In the genomic region with DNA sequence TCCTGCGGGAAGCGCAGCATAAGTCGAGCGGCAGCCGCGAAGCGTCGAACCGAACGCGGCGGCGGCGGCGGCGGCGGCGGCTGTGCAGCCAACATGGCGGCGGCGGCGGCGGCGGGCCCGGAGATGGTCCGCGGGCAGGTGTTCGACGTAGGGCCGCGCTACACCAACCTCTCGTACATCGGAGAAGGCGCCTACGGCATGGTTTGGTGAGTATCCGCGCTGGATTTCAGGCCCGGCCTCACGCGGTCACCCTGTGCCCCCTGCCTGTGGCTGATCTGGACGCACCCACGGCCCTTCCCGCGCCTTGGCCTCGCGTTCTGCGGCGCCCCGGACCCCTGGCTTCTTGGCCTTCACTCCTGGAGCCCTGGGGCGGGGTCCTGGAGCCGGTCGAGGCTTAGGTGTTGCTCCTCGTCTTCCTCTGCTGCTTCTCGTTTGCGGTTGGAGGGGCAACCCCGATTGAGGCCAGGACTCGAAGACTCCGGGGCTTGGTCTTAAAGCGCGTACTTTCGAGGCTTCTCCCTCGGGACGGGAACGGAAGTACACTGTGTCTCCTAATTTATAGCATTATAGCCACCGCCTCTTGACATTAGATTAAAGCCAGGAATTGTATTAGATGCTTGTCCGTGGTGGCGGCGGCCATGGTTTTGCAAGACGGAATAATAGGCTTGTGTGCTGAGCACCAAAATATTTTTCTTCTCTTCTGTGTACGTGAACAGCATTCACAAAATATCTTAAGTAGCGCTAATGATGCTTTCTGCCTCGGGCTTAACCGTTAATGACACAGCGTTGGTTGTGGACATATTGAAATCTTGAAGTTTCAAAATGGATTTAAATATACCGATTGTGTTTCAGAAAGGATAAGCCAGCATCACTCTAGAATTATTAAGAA, we compare ENCODE assay signal across 8 mouse cellular contexts. TPM values are rescaled to one million over a fixed set of nuclear protein-coding genes. Genes with fewer than 3 reads are reported as not detected.
DNase-seq lines count a peak whose midpoint lies in the region; ATAC-seq lines count a peak whose summit lies in the region.

No protein-coding gene starts in this region.

- H3K4me3 ChIP-seq in forebrain, embryonic 12.5 days (replicated peaks): peak overlapping the region; percentile 97
- H3K4me3 ChIP-seq in hindbrain, embryonic 10.5 days: peak overlapping the region; percentile 91
- H3K4me3 ChIP-seq in stomach, embryonic 16.5 days (replicated peaks; ENCODE audit: low read length): peak overlapping the region; percentile 100

- DNase-seq in ovary, postnatal 14 days (ENCODE audit: low spot score): peak; percentile 41
- no peak for DNase-seq in ovary, adult 18-20 months (ENCODE audit: low spot score)
- DNase-seq in adrenal gland, postnatal 25 days: peak; percentile 54
- no peak for DNase-seq in hindbrain, embryonic 10.5 days (ENCODE audit: low spot score)
- DNase-seq in left cerebral cortex, postnatal 4 days: peak; percentile 38
- DNase-seq in mesoderm, embryonic 11.5 days (ENCODE audit: low read depth, low spot score): peak; percentile 82

- H3K4me2 ChIP-seq in forebrain, embryonic 12.5 days: peak overlapping the region; percentile 66
- peak overlapping the region; percentile 75 for H3K4me2 ChIP-seq in stomach, embryonic 16.5 days (ENCODE audit: low read depth, low read length)

- H3K9ac ChIP-seq in forebrain, embryonic 12.5 days: peak overlapping the region; percentile 96
- peak overlapping the region; percentile 96 for H3K9ac ChIP-seq in stomach, embryonic 16.5 days (ENCODE audit: low read length)

- peaks cover 19% of the 10 kb centered on the region for H3K36me3 ChIP-seq in forebrain, embryonic 12.5 days (replicated peaks)
- H3K36me3 ChIP-seq in hindbrain, embryonic 10.5 days: peaks cover 30% of the 10 kb centered on the region
- H3K36me3 ChIP-seq in stomach, embryonic 16.5 days (ENCODE audit: control insufficient read depth, insufficient read depth, low read length): no peaks in the 10 kb centered on the region

- under 1% methylated on average over 75 of the region's 75 CpGs for WGBS in forebrain, embryonic 12.5 days
- WGBS in hindbrain, embryonic 10.5 days: under 1% methylated on average over 75 of the region's 75 CpGs
- WGBS in stomach, embryonic 16.5 days: under 1% methylated on average over 75 of the region's 75 CpGs

- no peaks in the 10 kb centered on the region for H3K27me3 ChIP-seq in forebrain, embryonic 12.5 days
- H3K27me3 ChIP-seq in hindbrain, embryonic 10.5 days (ENCODE audit: insufficient read depth, poor library complexity, severe bottlenecking): no peaks in the 10 kb centered on the region
- no peaks in the 10 kb centered on the region for H3K27me3 ChIP-seq in stomach, embryonic 16.5 days (ENCODE audit: control insufficient read depth, insufficient read depth, low read length)

- intact Hi-C loops in left cerebral cortex, postnatal 4 days (cut with DNase I): no loop called here

- no peaks in the 10 kb centered on the region for H3K9me3 ChIP-seq in forebrain, embryonic 12.5 days
- no peaks in the 10 kb centered on the region for H3K9me3 ChIP-seq in hindbrain, embryonic 10.5 days
- H3K9me3 ChIP-seq in stomach, embryonic 16.5 days (replicated peaks; ENCODE audit: control insufficient read depth, low read length): no peaks in the 10 kb centered on the region

- peaks cover 20% of the 10 kb centered on the region for H3K4me1 ChIP-seq in forebrain, embryonic 12.5 days
- H3K4me1 ChIP-seq in hindbrain, embryonic 10.5 days (replicated peaks): peaks cover 21% of the 10 kb centered on the region
- H3K4me1 ChIP-seq in stomach, embryonic 16.5 days (ENCODE audit: control insufficient read depth, insufficient read depth, low read length): peaks cover 7% of the 10 kb centered on the region; the same call in 1 of the 2 replicates

- peak; percentile 79 for ATAC-seq in forebrain, embryonic 12.5 days (ENCODE audit: low FRiP score)
- ATAC-seq in stomach, embryonic 16.5 days (ENCODE audit: insufficient read depth, low FRiP score): peak; percentile 72

- peak overlapping the region; percentile 96 for H3K27ac ChIP-seq in forebrain, embryonic 12.5 days
- H3K27ac ChIP-seq in hindbrain, embryonic 10.5 days: peak overlapping the region; percentile 96
- peak overlapping the region; percentile 93 for H3K27ac ChIP-seq in stomach, embryonic 16.5 days (ENCODE audit: low read length)

RNA-seq across cellular contexts. Expression of gene Mapk1, which starts 0.6 kb away (rescaled TPM):
- 209 and 252 TPM in 2 replicates for total RNA-seq in adrenal gland, postnatal 25 days (2021)
- 167 and 171 TPM in 2 replicates for polyA plus RNA-seq in forebrain, embryonic 12.5 days (2016; fragmentation: Nextera tagmentation; extraction: Ambion mirVana)
- polyA plus RNA-seq in hindbrain, embryonic 10.5 days (2016; fragmentation: Nextera tagmentation; extraction: Ambion mirVana): 143 and 150 TPM in 2 replicates
- 100 to 1,000 TPM; 284 to 293 TPM for total RNA-seq in left cerebral cortex, postnatal 4 days (2021)
- 130 and 134 TPM in 2 replicates for polyA plus RNA-seq in stomach, embryonic 16.5 days (2015; fragmentation: Nextera tagmentation; extraction: Ambion mirVana)

Comparison
In these comparisons a context has a peak if more than half of its experiments do, and no peak if none do; other contexts are left out.
1. DNase-seq: peak in ovary, postnatal 14 days (single experiment), adrenal gland, postnatal 25 days (single experiment), left cerebral cortex, postnatal 4 days (single experiment) and mesoderm, embryonic 11.5 days (single experiment); none in ovary, adult 18-20 months (single experiment) and hindbrain, embryonic 10.5 days (single experiment).
2. Peak in every context shown above with its lines, with median percentiles within 50 percentile points of each other: H3K27ac ChIP-seq and H3K4me3 ChIP-seq.